Mouse (Mus musculus) brain, embryonic 14.5 days (tissue): ENCODE measurements around the gene Afdn.

Experiments
- CTCF ChIP-seq: fragments of 200-500 bp; IDR thresholded peaks from 2 replicates; pipeline ENCODE4 v1.5.1; 2012; ENCODE audit warnings: inconsistent platforms, mild to moderate bottlenecking, moderate library complexity, borderline replicate concordance; ENCODE audit not compliant: insufficient read depth, insufficient read length; ENCODE audit errors: extremely low read depth
- POLR2A ChIP-seq: fragments of 200-500 bp; IDR thresholded peaks from 2 replicates; pipeline ENCODE4 v1.6.1; 2012; ENCODE audit warnings: mild to moderate bottlenecking, inconsistent platforms, borderline replicate concordance; ENCODE audit not compliant: poor library complexity, insufficient read depth, insufficient read length, severe bottlenecking; ENCODE audit errors: extremely low read depth

- TF ChIP-seq POLR2A (no peak), CTCF (no peak)
Observed at GRCm38 (mm10) chr17:13761179-13761913, 1.0 kb downstream of the Afdn start, which contains the start of gene Tcte2.
